Mouse (Mus musculus): ENCODE data around the gene Nrf1.

Nrf1 gene

GRCm38 (mm10) chr6:30047271-30048162 lies at the start of gene Nrf1:
Nrf1 (plus strand) TSS chr6:30047988.
- peak; percentile 93 for DNase-seq (ENCODE audit: low read depth, low spot score)

GRCm38 (mm10) chr6:29998140-29998539 lies 49.6 kb upstream of the Nrf1 start:
- DNase-seq (ENCODE audit: low read depth, low spot score): no peak

- no peak for DNase-seq (ENCODE audit: low read depth, low spot score)
Observed at GRCm38 (mm10) chr6:29998771-29999170, 49.0 kb upstream of the Nrf1 start.

GRCm38 (mm10) chr6:30002628-30003027 lies 45.2 kb upstream of the Nrf1 start:
- DNase-seq (ENCODE audit: low read depth, low spot score): no peak

GRCm38 (mm10) chr6:30005851-30006250 lies 41.9 kb upstream of the Nrf1 start:
- no peak for DNase-seq (ENCODE audit: low read depth, low spot score)

- DNase-seq (ENCODE audit: low read depth, low spot score): no peak
Observed at GRCm38 (mm10) chr6:30009204-30009603, 38.6 kb upstream of the Nrf1 start.

GRCm38 (mm10) chr6:30013520-30013919 lies 34.3 kb upstream of the Nrf1 start:
- no peak for DNase-seq (ENCODE audit: low read depth, low spot score)

- DNase-seq (ENCODE audit: low read depth, low spot score): no peak
Observed at GRCm38 (mm10) chr6:30014187-30014864, 33.5 kb upstream of the Nrf1 start.

GRCm38 (mm10) chr6:30021241-30021640 lies 26.5 kb upstream of the Nrf1 start:
- no peak for DNase-seq (ENCODE audit: low read depth, low spot score)

GRCm38 (mm10) chr6:30021656-30022055 lies 26.1 kb upstream of the Nrf1 start:
- DNase-seq (ENCODE audit: low read depth, low spot score): no peak

- no peak for DNase-seq (ENCODE audit: low read depth, low spot score)
Observed at GRCm38 (mm10) chr6:30026799-30027198, 21.0 kb upstream of the Nrf1 start.

- DNase-seq (ENCODE audit: low read depth, low spot score): no peak
Observed at GRCm38 (mm10) chr6:30028358-30028757, 19.4 kb upstream of the Nrf1 start.

GRCm38 (mm10) chr6:30035112-30035511 lies 12.7 kb upstream of the Nrf1 start:
- peak; percentile 29 for DNase-seq (ENCODE audit: low read depth, low spot score)

- DNase-seq (ENCODE audit: low read depth, low spot score): no peak
Observed at GRCm38 (mm10) chr6:30041498-30041897, 6.3 kb upstream of the Nrf1 start.

- DNase-seq (ENCODE audit: low read depth, low spot score): no peak
Observed at GRCm38 (mm10) chr6:30042483-30042882, 5.3 kb upstream of the Nrf1 start.

- DNase-seq (ENCODE audit: low read depth, low spot score): no peak
Observed at GRCm38 (mm10) chr6:30048163-30048500, 344 bp downstream of the Nrf1 start.

GRCm38 (mm10) chr6:30048501-30049353 lies 939 bp downstream of the Nrf1 start:
- DNase-seq (ENCODE audit: low read depth, low spot score): peak; percentile 68

- peak; percentile 66 for DNase-seq (ENCODE audit: low read depth, low spot score)
Observed at GRCm38 (mm10) chr6:30053116-30053515, 5.3 kb downstream of the Nrf1 start.

- DNase-seq (ENCODE audit: low read depth, low spot score): no peak
Observed at GRCm38 (mm10) chr6:30062544-30062943, 14.8 kb downstream of the Nrf1 start.

GRCm38 (mm10) chr6:30065369-30065768 lies 17.6 kb downstream of the Nrf1 start:
- no peak for DNase-seq (ENCODE audit: low read depth, low spot score)

- no peak for DNase-seq (ENCODE audit: low read depth, low spot score)
Observed at GRCm38 (mm10) chr6:30066746-30067145, 19.0 kb downstream of the Nrf1 start.

GRCm38 (mm10) chr6:30072476-30072875 lies 24.7 kb downstream of the Nrf1 start:
- no peak for DNase-seq (ENCODE audit: low read depth, low spot score)
